Mouse (Mus musculus) embryonic facial prominence, embryonic 11.5 days (tissue): Measurements from ENCODE around the gene Ppp1r9a. TPM values are rescaled to one million over a fixed set of nuclear protein-coding genes. Genes with fewer than 3 reads are reported as not detected.

Source experiments
- ATAC-seq: fragments of 200-750 bp; cut with Nextera tagmentation; replicated peaks from 2 replicates; pipeline ENCODE4 v1.8.0; 2017; ENCODE audit warnings: low read depth; ENCODE audit not compliant: insufficient number of reproducible peaks, low FRiP score, low TSS enrichment
- DNase-seq: peaks from one replicate; pipeline ENCODE4 v3.0.0-alpha.2; 2015; ENCODE audit warnings: low spot score
- H3K27ac ChIP-seq: fragments of 300-500 bp; sonication (generic); replicated peaks from 2 replicates; pipeline ENCODE4 v1.5.1; 2014; ENCODE audit warnings: mild to moderate bottlenecking, low read depth, low read length, control low read depth
- H3K27me3 ChIP-seq: fragments of 300-500 bp; sonication (generic); 2 replicates; pipeline ENCODE4 v1.6.1; 2014; ENCODE audit warnings: mild to moderate bottlenecking, low read length, moderate library complexity, mixed read lengths; ENCODE audit not compliant: control insufficient read depth, insufficient read depth
- H3K36me3 ChIP-seq: fragments of 300-500 bp; sonication (generic); replicated peaks from 2 replicates; pipeline ENCODE4 v1.6.1; 2014; ENCODE audit warnings: low read depth, mild to moderate bottlenecking, low read length, moderate library complexity, mixed read lengths; ENCODE audit not compliant: control insufficient read depth, insufficient read depth
- H3K4me1 ChIP-seq: fragments of 300-500 bp; sonication (generic); 2 replicates; pipeline ENCODE4 v1.6.1; 2014; ENCODE audit warnings: low read length, mixed read lengths; ENCODE audit not compliant: control insufficient read depth, insufficient read depth
- H3K4me2 ChIP-seq: fragments of 300-500 bp; sonication (generic); 2 replicates; pipeline ENCODE4 v1.6.1; 2014; ENCODE audit warnings: low read depth, mild to moderate bottlenecking, control low read depth, low read length, moderate library complexity
- H3K4me3 ChIP-seq: fragments of 300-500 bp; sonication (generic); 2 replicates; pipeline ENCODE4 v1.5.1; 2014; ENCODE audit warnings: low read depth, low read length, control low read depth
- H3K9ac ChIP-seq: fragments of 300-500 bp; sonication (generic); replicated peaks from 2 replicates; pipeline ENCODE4 v1.6.1; 2014; ENCODE audit warnings: mild to moderate bottlenecking, control low read depth, low read length
- H3K9me3 ChIP-seq: fragments of 300-500 bp; sonication (generic); replicated peaks from 2 replicates; pipeline ENCODE4 v1.6.1; 2016; ENCODE audit warnings: mild to moderate bottlenecking, low read length, inconsistent platforms, mixed read lengths; ENCODE audit not compliant: control insufficient read depth
- WGBS: fragments of 180-500 bp; shearing (Covaris S2); extraction: QIAGEN DNeasy Blood & Tissue Kit; methylation state at CpG from one replicate; pipeline ENCODE4 v1.1.7; 2014; 5-methylcytosine and 5-hydroxymethylcytosine counted together
- polyA plus RNA-seq: library from polyadenylated mRNA; unstranded; fragments of >200 nt; fragmentation: Nextera tagmentation; extraction: Ambion mirVana; gene quantifications from 2 replicates; pipeline ENCODE4 v1.2.1, GENCODE M21; 2014

The Ppp1r9a gene
- polyA plus RNA-seq, 1 experiment from 2014 or later: 14.4 TPM

DNA sequence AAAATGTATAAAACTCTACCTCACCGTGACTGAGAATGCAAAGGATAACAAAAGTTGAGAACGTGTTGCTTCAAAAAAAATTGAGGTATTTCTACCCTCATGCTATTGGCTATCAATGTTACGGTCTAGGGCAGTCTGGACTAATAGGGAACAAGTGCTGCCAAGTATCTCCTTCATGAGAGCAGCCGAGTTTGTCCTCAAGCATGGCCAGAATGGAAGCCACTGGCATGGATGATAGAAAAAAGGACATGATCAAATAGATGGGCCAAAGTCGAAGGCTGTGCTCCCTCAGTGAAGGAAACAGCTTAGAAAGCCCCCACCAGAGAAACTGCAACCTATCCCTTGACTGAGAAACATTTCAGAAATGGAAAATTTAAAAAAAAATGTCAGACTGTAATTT, 285.3 kb downstream of the Ppp1r9a start:
- H3K36me3 ChIP-seq: no peaks in the 10 kb centered on the region
- no peak for ATAC-seq
- no peak overlapping the region for H3K4me2 ChIP-seq
- H3K4me1 ChIP-seq: no peaks in the 10 kb centered on the region
- no peak overlapping the region for H3K9ac ChIP-seq
- no peaks in the 10 kb centered on the region for H3K9me3 ChIP-seq
- H3K27ac ChIP-seq: no peak overlapping the region
- 86% methylated on average over 5 of the region's 5 CpGs for WGBS
- no peak for DNase-seq
- H3K27me3 ChIP-seq: no peaks in the 10 kb centered on the region
- no peak overlapping the region for H3K4me3 ChIP-seq

DNA sequence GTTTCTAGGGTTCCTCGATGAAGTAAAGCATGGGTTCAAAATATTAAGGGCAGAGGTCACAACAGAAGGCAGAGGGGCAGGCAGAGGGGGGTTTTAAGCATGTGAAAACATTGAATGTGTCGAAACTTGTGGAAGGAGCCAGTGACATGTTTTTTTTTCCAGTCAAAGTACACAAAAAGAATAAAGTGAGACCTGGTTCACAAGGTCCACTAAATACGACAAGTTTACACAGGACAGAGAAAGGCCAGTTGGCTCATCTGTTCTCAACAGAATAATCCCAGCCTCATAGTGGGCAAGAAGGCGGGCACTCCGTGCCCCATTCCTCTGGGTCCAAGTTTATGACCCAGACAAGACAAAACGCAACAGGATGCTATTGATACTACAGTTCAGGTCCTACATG, 286.2 kb downstream of the Ppp1r9a start:
- no peaks in the 10 kb centered on the region for H3K27me3 ChIP-seq
- no peaks in the 10 kb centered on the region for H3K36me3 ChIP-seq
- H3K9me3 ChIP-seq: no peaks in the 10 kb centered on the region
- no peak overlapping the region for H3K4me3 ChIP-seq
- no peak overlapping the region for H3K9ac ChIP-seq
- H3K27ac ChIP-seq: no peak overlapping the region
- ATAC-seq: no peak
- H3K4me1 ChIP-seq: no peaks in the 10 kb centered on the region
- WGBS: 60% methylated on average over 6 of the region's 6 CpGs
- H3K4me2 ChIP-seq: no peak overlapping the region
- DNase-seq: no peak

DNA sequence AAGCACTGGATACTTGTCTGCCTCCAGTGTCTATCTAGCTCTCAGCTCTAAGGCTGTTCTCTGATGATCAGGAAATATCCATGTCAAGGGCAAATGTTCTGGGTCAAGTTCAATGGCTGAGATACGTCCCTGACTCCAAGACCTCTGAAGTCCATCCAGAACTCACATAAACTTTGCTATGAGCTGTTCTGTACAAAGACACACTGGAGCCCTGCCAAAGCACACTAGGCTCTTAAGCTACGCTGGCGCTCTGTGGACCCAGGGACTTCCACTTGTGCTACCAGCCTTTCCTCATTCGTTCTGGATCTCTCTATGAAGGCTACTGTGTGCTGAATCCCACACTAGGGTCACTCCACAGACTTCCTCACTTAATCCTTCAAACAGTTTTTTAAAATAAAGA, 286.8 kb downstream of the Ppp1r9a start:
- Histone ChIP-seq H3K4me2 (no peak overlapping the region), H3K27me3 (no peaks in the 10 kb centered on the region), H3K27ac (no peak overlapping the region), H3K9ac (no peak overlapping the region), H3K9me3 (no peaks in the 10 kb centered on the region), H3K4me1 (no peaks in the 10 kb centered on the region), H3K36me3 (no peaks in the 10 kb centered on the region), H3K4me3 (no peak overlapping the region)
- DNase-seq (no peak), ATAC-seq (no peak)
- 73% methylated on average over 4 of the region's 4 CpGs for WGBS

DNA sequence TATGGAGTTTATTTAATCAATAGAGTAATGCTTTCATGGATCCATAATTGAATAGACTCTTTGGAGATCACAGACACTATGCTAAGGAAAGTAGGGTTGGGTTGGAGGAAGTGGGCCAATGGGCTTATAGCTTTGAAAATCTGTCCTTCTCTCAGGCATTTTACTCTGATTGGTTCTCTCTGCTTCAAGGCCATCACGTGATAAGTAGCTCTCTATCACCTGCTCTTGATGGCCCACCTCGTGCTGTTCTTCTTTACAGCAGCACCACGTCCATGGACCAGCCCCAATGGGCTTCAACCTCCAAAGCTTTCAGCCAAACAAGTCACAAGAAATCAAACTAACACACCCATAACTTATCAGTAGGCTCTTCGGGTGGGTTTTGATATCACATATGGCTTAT, 288.0 kb downstream of the Ppp1r9a start:
- Histone ChIP-seq H3K27ac (no peak overlapping the region), H3K9me3 (no peaks in the 10 kb centered on the region), H3K36me3 (no peaks in the 10 kb centered on the region), H3K4me2 (no peak overlapping the region), H3K9ac (no peak overlapping the region), H3K4me1 (no peaks in the 10 kb centered on the region), H3K4me3 (no peak overlapping the region), H3K27me3 (no peaks in the 10 kb centered on the region)
- 83% methylated on average over 4 of the region's 4 CpGs for WGBS
- no peak for DNase-seq
- no peak for ATAC-seq

DNA sequence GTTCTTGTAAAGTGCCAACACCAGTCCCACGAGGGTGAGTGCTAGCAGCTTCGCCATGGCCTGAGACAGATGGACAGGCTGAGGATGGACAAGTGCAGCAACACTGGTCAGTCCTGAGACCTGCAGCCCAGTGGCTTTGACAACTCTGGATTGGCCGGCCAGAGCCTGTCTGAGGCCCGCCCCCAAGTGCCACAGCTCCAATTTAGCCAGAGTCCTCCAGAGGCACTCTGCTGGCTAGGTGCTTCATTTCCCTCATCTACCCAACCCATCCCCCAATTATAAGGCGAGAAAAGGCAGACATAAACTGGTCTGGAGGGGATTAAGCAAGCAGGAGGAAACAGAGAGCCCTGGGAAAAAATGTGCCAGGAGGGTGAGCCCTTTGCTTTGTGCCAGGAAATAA, 291.0 kb downstream of the Ppp1r9a start, which contains the start of gene Pon1:
Pon1 (minus strand) TSS at position 254 of the 400 bp plus-strand sequence.
- H3K4me2 ChIP-seq: no peak within 1 kb of the TSS
- no peaks in the 10 kb centered on the region for H3K9me3 ChIP-seq
- no peak within 1 kb of the TSS for H3K9ac ChIP-seq
- H3K27ac ChIP-seq: no peak within 1 kb of the TSS
- ATAC-seq (no peak), DNase-seq (no peak)
- 33% methylated on average over 5 of the region's 5 CpGs for WGBS
- no peaks in the 10 kb centered on the region for H3K36me3 ChIP-seq
- H3K4me3 ChIP-seq: no peak within 1 kb of the TSS
- H3K4me1 ChIP-seq: no peaks in the 10 kb centered on the region
- H3K27me3 ChIP-seq: no peaks in the 10 kb centered on the region

DNA sequence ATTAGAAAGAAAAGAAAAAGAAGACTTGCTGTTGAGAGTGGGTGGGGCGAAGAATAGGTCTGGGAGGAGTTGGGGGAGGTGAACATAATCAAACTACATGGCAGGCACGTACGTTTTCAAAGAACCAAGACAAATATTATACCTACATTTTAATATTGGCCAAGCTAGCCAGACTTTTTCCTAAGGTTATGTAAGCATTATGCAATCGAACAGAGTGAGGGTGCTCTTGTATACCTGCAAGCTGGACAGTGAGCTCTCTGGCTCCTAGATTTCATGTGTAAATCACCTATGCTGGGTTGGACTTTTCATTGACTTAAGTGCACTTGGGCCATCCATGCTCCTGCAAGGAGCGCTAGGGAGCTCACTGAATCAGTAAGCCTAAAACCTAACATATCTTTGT, 295.9 kb downstream of the Ppp1r9a start:
- 90% methylated on average over 5 of the region's 5 CpGs for WGBS
- H3K4me2 ChIP-seq: no peak overlapping the region
- DNase-seq (no peak), ATAC-seq (no peak)
- no peaks in the 10 kb centered on the region for H3K4me1 ChIP-seq
- H3K9ac ChIP-seq: no peak overlapping the region
- H3K4me3 ChIP-seq: no peak overlapping the region
- H3K36me3 ChIP-seq: no peaks in the 10 kb centered on the region
- H3K9me3 ChIP-seq: no peaks in the 10 kb centered on the region
- no peak overlapping the region for H3K27ac ChIP-seq
- H3K27me3 ChIP-seq: no peaks in the 10 kb centered on the region

DNA sequence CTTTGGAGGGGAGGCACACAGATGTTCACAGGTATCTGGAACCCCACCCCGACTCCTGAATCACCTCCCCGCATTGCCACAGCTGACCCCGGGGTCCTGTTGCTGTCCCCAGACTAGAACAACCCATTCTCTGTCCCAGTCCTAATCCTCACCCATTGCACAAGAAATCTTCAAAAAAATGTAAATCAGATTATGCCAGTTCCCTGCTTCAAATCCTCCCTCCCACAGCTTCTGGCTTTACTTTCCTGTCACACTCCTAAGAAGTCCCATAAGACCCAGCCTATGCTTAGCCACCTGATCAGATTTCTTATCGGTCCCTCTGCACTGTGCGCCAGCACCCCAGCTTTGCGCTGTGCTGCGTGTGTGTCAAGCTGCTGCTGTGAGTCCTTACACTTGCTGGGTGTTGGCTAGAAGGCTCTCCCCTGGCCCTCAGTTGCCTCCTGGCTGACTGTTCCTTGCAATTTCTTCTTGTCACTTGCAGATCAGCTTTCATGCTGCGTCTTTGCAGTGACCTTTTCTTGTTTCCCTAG, 296.7 kb downstream of the Ppp1r9a start:
- H3K4me3 ChIP-seq: no peak overlapping the region
- H3K4me2 ChIP-seq: no peak overlapping the region
- H3K9me3 ChIP-seq: no peaks in the 10 kb centered on the region
- ATAC-seq (no peak), DNase-seq (no peak)
- WGBS: 87% methylated on average over 8 of the region's 8 CpGs
- H3K27me3 ChIP-seq: no peaks in the 10 kb centered on the region
- no peak overlapping the region for H3K9ac ChIP-seq
- no peak overlapping the region for H3K27ac ChIP-seq
- no peaks in the 10 kb centered on the region for H3K36me3 ChIP-seq
- H3K4me1 ChIP-seq: no peaks in the 10 kb centered on the region

DNA sequence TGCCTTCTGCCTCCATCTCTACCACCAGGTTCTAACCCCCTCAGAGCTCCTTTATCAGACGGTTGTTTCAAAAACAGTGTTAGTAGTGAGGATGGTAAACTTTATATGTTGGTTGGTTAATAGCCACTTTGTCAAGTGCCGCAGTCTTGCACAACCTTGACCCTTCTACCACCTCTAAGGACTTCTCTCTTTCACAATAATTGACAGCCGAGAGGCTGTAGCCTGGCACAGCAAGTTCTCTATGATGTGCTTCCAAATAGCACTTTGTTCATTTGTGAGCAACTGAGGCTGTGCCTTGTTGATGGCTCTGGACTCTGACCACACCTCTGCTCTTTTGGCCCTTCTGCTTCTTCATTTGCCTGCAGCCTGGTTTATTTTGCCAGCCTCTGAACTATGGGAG, 297.2 kb downstream of the Ppp1r9a start:
- ATAC-seq (no peak), DNase-seq (no peak)
- Histone ChIP-seq H3K27me3 (no peaks in the 10 kb centered on the region), H3K9me3 (no peaks in the 10 kb centered on the region), H3K36me3 (no peaks in the 10 kb centered on the region), H3K4me1 (no peaks in the 10 kb centered on the region), H3K9ac (no peak overlapping the region), H3K4me3 (no peak overlapping the region), H3K4me2 (no peak overlapping the region), H3K27ac (no peak overlapping the region)
- 87% methylated on average over 3 of the region's 3 CpGs for WGBS
